Mouse (Mus musculus) ovary, postnatal 10 days (tissue): ENCODE data around the gene Epb41.

Experiments used
- DNase-seq: peaks from one replicate; pipeline ENCODE4 v3.0.0; 2022; ENCODE audit warnings: low spot score

The Epb41 gene

DNA sequence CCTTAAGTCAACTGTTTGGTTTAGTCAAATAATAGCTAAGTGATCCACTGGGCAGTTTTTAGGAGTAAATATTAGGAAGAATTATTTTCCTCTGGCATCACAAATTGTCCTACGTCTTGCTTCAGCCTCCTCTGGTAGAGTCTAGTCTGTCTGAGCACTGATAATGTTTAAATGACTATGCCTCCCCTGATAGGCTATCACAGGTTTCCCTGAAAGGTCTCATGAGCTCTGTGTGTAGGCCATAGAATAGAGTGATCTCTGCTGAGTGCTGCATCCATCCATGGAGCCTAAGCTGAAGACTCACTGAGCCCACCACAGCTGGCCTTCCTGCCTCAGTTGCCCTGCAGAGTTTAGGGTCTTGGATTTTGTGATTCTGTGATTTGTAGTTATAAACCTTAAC is 186.6 kb downstream of the Epb41 start:
- no peak for DNase-seq

DNA sequence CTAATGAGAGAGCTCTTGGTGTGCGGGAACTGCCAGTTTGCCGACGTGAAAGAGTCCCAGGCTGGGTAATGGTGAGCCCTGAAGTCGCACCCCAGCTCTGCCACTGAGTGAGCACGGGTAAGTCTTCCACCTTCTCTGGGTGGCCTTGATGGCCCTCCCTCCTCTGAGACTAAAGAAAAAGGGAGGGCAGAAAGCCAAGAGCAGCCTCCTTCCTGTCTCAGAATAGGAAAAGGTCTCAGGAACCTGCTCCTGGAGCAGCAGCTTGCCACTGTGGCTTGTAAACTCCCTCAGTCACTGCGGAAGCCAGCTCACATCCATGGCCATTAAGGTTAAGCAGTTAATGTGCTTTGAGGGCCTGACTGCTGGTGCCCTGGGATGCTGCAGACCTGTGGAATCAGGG is 189.7 kb downstream of the Epb41 start:
- DNase-seq = no peak

DNA sequence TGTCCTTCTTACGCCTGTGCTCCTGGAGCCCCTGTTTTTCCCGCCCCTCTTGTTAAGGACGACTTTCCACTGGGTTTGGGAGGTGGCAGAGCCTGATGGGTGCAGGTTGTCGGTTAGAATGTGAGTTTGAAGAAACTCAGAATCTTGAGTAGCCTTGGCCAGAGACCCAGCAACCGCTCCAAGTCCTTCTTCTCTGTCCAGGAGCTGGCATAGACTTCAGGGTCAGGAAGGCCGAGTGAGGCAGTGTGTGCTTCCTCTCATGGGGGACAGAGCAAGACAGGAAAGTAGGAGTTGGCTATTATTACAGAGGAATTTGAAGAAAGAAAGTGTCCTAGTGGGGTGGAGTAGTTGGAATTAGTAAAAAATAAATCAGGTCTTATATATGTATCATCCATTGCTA is 191.6 kb downstream of the Epb41 start:
- no peak for DNase-seq

DNA sequence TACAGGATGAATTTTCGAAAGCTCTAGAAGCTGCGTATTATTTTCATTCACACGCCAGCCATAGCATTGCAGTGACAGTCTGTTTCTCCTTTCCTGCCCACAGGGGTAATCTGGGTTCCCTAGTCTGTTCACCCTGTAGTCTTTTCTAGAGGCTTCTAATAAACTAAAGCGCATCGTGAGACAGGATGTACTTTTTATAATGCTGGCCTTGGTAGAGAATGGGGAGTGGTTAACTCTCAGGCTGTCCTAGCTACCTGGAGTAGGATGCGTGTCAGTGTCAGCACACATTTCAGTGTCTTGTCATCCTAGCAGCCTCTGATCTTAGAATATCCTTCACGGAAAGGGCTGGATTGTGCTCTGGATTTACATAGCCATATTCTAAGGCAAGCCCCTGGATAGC is 193.8 kb downstream of the Epb41 start:
- no peak for DNase-seq

DNA sequence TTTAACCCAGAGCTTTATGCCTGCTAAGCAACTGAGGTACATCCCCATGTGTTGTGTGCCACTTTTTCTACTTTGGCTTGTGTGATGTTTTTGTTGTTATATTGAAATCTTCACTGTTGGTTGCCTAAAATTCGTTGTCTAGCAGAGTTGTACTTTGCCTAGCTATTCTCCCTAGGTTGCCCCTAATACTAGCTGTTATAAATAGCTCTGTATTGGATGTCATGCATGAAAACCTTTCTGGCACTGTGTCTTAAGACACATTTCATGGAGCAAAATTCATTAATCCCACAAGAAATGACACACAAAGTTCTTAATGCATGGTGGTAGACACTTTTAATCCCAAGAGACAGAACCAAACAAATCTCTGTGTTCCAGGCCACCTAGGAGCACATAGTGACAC is 195.4 kb downstream of the Epb41 start:
- no peak for DNase-seq

DNA sequence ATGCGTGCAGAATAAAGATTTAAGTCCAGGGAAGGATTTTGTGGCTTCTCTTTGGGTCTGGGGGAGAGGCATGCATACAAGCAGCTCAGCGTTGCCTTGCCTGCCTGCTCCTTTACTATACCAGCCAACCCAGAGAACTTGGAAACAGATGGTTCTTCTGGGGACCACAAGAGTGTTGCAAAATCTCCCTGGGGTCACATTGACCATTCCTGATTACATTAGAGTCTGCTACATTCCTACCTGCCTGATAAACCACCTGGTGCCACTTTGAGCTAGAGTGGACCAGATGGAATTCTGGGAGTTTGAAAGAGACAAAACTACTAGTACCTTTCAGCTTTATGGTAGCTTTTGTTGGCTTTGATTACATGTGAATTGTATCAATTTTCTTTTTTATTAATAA is 198.3 kb downstream of the Epb41 start:
- no peak for DNase-seq

DNA sequence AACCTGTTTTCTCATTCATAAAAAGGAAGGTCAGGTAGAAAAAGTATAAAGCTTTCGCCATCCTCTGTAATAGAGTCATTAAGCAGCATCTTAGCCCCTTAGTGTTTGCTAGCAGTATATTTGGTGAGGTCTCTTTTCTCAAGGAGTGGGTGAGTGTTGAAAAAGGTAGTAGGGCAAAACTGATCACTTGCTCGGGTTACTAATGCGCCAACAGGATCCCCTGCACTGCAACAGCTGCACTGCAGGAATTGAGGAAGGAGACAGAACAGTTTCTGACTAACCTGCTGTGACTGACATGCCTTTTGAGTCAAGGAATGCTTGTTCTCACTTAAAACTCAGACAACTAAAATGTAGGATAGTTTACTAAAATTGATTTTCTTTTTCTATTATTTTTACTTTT is 199.9 kb downstream of the Epb41 start:
- no peak for DNase-seq

DNA sequence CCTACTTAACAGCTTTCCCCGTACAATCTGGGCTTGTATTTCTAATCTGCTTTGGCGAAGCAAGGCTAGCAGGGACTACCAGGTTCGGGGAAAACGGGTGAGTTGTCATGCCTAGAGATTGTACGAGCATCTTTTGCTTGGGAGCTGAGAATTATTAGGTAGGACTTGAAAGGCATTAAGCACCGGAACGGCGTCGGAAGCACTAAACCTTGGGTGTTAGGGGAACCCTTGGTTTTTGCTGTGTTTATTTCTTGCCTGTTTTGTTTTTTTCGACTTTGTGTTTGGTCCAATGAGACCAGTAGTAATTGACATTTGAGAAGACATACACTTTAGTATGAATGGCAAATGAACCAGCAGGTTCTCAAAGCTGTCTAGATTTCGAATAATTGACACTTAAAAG is 200.6 kb downstream of the Epb41 start:
- DNase-seq = no peak

DNA sequence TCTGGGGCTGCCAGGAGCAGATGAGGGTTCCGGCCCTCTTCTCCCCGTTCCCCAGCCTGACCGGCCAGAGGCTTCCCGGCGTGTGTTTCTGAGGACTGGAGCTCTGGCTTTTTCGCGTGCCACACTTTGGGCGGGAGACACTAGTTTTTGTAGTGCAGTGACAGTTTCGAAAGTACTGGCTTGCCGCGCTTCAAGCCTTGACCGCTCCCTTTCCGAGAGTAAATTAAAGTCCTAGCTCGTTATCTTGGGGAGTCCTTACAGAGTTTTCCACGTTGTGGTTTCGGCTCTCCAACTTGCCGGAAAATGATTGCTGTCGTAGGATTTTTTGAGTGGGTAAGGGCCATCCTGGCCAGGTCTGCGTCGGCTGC is 201.0 kb downstream of the Epb41 start:
- no peak for DNase-seq
